Mouse (Mus musculus): Measurements from ENCODE around the gene Thap3. TPM values are rescaled to one million over a fixed set of nuclear protein-coding genes. Genes with fewer than 3 reads are reported as not detected.

Thap3 gene
- polyA plus RNA-seq, 1 experiment from 2014 or later: 26.5 TPM

Other genes starting within 250 kb of the Thap3 start
- gene Camta1, start 127.1 kb downstream of the Thap3 start, polyA plus RNA-seq (2014; fragmentation: Nextera tagmentation; extraction: Ambion mirVana): 150 and 167 TPM in 2 replicates
- 51.8 and 54.6 TPM in 2 replicates for gene Dnajc11, start 55.3 kb downstream of the Thap3 start, polyA plus RNA-seq (2014; fragmentation: Nextera tagmentation; extraction: Ambion mirVana)
- gene Phf13, start 7.3 kb upstream of the Thap3 start, polyA plus RNA-seq (2014; fragmentation: Nextera tagmentation; extraction: Ambion mirVana): 14.6 and 14.8 TPM in 2 replicates
- 17.8 and 19.3 TPM in 2 replicates for gene Klhl21, start 19.8 kb upstream of the Thap3 start, polyA plus RNA-seq (2014; fragmentation: Nextera tagmentation; extraction: Ambion mirVana)
- gene Zbtb48, start 38.7 kb upstream of the Thap3 start, polyA plus RNA-seq (2014; fragmentation: Nextera tagmentation; extraction: Ambion mirVana): 11.5 and 15.8 TPM in 2 replicates
- 0.09 and 0.20 TPM in 2 replicates for gene Tas1r1, start 49.6 kb upstream of the Thap3 start, polyA plus RNA-seq (2014; fragmentation: Nextera tagmentation; extraction: Ambion mirVana)
- gene Nol9, start 50.3 kb upstream of the Thap3 start, polyA plus RNA-seq (2014; fragmentation: Nextera tagmentation; extraction: Ambion mirVana): 16.2 and 16.8 TPM in 2 replicates
- gene Plekhg5, start 83.5 kb upstream of the Thap3 start, polyA plus RNA-seq (2014; fragmentation: Nextera tagmentation; extraction: Ambion mirVana): 8.5 and 8.6 TPM in 2 replicates
- gene Tnfrsf25, start 126.9 kb upstream of the Thap3 start, polyA plus RNA-seq (2014; fragmentation: Nextera tagmentation; extraction: Ambion mirVana): 0.34 and 0.43 TPM in 2 replicates
- 0.63 and 0.76 TPM in 2 replicates for gene Espn, start 163.4 kb upstream of the Thap3 start, polyA plus RNA-seq (2014; fragmentation: Nextera tagmentation; extraction: Ambion mirVana)
- not detected in 2 replicates for gene Hes2, start 169.9 kb upstream of the Thap3 start, polyA plus RNA-seq (2014; fragmentation: Nextera tagmentation; extraction: Ambion mirVana)
- gene Acot7, start 189.1 kb upstream of the Thap3 start, polyA plus RNA-seq (2014; fragmentation: Nextera tagmentation; extraction: Ambion mirVana): 62.8 and 72.9 TPM in 2 replicates

All from heart, embryonic 14.5 days (tissue).